Mouse (Mus musculus) MEL (cell line): ENCODE measurements at regions not wholly inside any gene's neighbourhood (a gene's known extent, or its start where the extent isn't known, plus 50 kb on each side); places are given as distances from the start of the nearest gene placed in this dataset.

Experiments
- CTCF ChIP-seq, 3 experiments: IDR thresholded peaks in 2 of 3; conservative IDR thresholded peaks in 1 of 3; 2 replicates each; pipeline ENCODE4 v1.5.1; 2011 to 2012; ENCODE audit warnings: low read length in 3 of 3, low read depth in 2 of 3, mild to moderate bottlenecking in 2 of 3, improper control_type of control experiment in 1 of 3, inconsistent platforms in 1 of 3, mixed read lengths in 1 of 3, moderate library complexity in 1 of 3; ENCODE audit not compliant: control insufficient read depth in 1 of 3, insufficient read depth in 1 of 3, poor library complexity in 1 of 3, severe bottlenecking in 1 of 3
- EP300 ChIP-seq, 2 experiments: IDR thresholded peaks; 2 replicates each; pipeline ENCODE4 v1.6.1; 2011; ENCODE audit warnings: improper control_type of control experiment in 2 of 2, low read length in 2 of 2, low read depth in 1 of 2, mild to moderate bottlenecking in 1 of 2
- GATA1 ChIP-seq: IDR thresholded peaks from 2 replicates; pipeline ENCODE4 v1.6.1; 2011; ENCODE audit warnings: low read depth, low read length, improper control_type of control experiment

- TF ChIP-seq CTCF (IDR thresholded peaks at IDR 0.05 in 2 of 3, conservative IDR thresholded peaks at IDR 0.05 in 1 of 3; ENCODE audit: control insufficient read depth in 1 of 3, insufficient read depth in 1 of 3, low read depth in 2 of 3, low read length in 3 of 3, poor library complexity in 1 of 3, severe bottlenecking in 1 of 3): no peak
- peak; percentile 33; the same call in 1 of the 2 replicates for TF ChIP-seq GATA1
- no peak for TF ChIP-seq EP300 (IDR thresholded peaks at IDR 0.05; ENCODE audit: low read depth in 1 of 2, low read length in 2 of 2)
These were observed 188.0 kb upstream of the Ubl3 start for GRCm38 (mm10) chr5:148740366-148741266.
